ENCODE assay signal across 18 mouse cellular contexts in genomic region chr1:184958818-184959217, GRCm38 (mm10). TPM values are rescaled to one million over a fixed set of nuclear protein-coding genes. Genes with fewer than 3 reads are reported as not detected.
DNase-seq lines count a peak whose midpoint lies in the region; ATAC-seq and TF ChIP-seq lines count a peak whose summit lies in the region.
"Had no signal": no experiment of that assay in that cellular context is flagged by ENCODE, and none has a peak within 500 bp of the region (broad histone marks: within the 10 kb centered on the region; RNA-seq: fewer than 3 reads in every experiment).

No protein-coding gene starts in this region.

- H3K27ac ChIP-seq in heart, embryonic 13.5 days (replicated peaks): 0 out of 2 replicates have a peak overlapping the region, but pooled peaks have one; percentile 10
- H3K27ac ChIP-seq in lung, embryonic 14.5 days (ENCODE audit: low read depth): no peak overlapping the region
- H3K27ac ChIP-seq in intestine, embryonic 14.5 days (ENCODE audit: low read depth): peak overlapping the region; percentile 80
- H3K27ac ChIP-seq in kidney, adult 2 months (ENCODE audit: insufficient read depth, low read depth, low read length): no peak overlapping the region
- H3K27ac ChIP-seq: embryonic facial prominence, embryonic 15.5 days; kidney, embryonic 15.5 days; limb, embryonic 10.5 days; liver, embryonic 14.5 days had no signal

- peaks cover 26% of the 10 kb centered on the region for H3K4me1 ChIP-seq in heart, embryonic 13.5 days
- no peaks in the 10 kb centered on the region for H3K4me1 ChIP-seq in lung, embryonic 14.5 days (ENCODE audit: insufficient read depth)
- H3K4me1 ChIP-seq in lung, adult 2 months (ENCODE audit: control insufficient read depth, insufficient read depth, low read length): no peaks in the 10 kb centered on the region
- H3K4me1 ChIP-seq in intestine, embryonic 14.5 days (replicated peaks; ENCODE audit: control insufficient read depth, insufficient read depth, low read length): peaks cover 16% of the 10 kb centered on the region; the same call in 1 of the 2 replicates
- H3K4me1 ChIP-seq in kidney, adult 2 months (ENCODE audit: control insufficient read depth, insufficient read depth, low read length): no peaks in the 10 kb centered on the region
- H3K4me1 ChIP-seq: kidney, embryonic 15.5 days; limb, embryonic 10.5 days had no signal

- 64% methylated on average over 9 of the region's 9 CpGs for WGBS in heart, embryonic 13.5 days
- WGBS in lung, embryonic 14.5 days: 47% methylated on average over 9 of the region's 9 CpGs
- 66% methylated on average over 9 of the region's 9 CpGs for WGBS in lung, adult 2 months
- WGBS in intestine, embryonic 14.5 days: 30% methylated on average over 9 of the region's 9 CpGs
- WGBS in kidney, adult 2 months: 79% methylated on average over 9 of the region's 9 CpGs

- no peak for DNase-seq in heart, postnatal 36 days
- peak; percentile 44 for DNase-seq in lung, embryonic 14.5 days
- no peak for DNase-seq in lung, adult 2 months
- DNase-seq in brain, embryonic 14.5 days (ENCODE audit: low read depth): peak; percentile 29
- DNase-seq in intestine, embryonic 14.5 days (ENCODE audit: low spot score): peak; percentile 67
- no peak for DNase-seq in left cerebral cortex, adult 18-20 months (ENCODE audit: low spot score in 2 of 2)
- DNase-seq in kidney, adult 2 months: no peak
- DNase-seq: adrenal gland, adult 2 months; cerebellum, postnatal 36 days; heart, postnatal 10 days; thymus, adult 2 months had no signal

- peak overlapping the region; percentile 37 for H3K9ac ChIP-seq in heart, embryonic 13.5 days
- H3K9ac ChIP-seq in lung, embryonic 14.5 days: no peak overlapping the region
- peak overlapping the region; percentile 29 for H3K9ac ChIP-seq in intestine, embryonic 14.5 days (ENCODE audit: low read length)
- H3K9ac ChIP-seq: embryonic facial prominence, embryonic 15.5 days; kidney, embryonic 15.5 days; liver, embryonic 14.5 days had no signal

- peaks cover 4% of the 10 kb centered on the region; the same call in 1 of the 2 replicates for H3K9me3 ChIP-seq in heart, embryonic 13.5 days
- H3K9me3 ChIP-seq in lung, embryonic 14.5 days (ENCODE audit: low read depth, low read length): no peaks in the 10 kb centered on the region
- peaks cover 9% of the 10 kb centered on the region; the same call in 1 of the 2 replicates for H3K9me3 ChIP-seq in intestine, embryonic 14.5 days (ENCODE audit: control insufficient read depth, low read length)
- H3K9me3 ChIP-seq: kidney, embryonic 15.5 days; limb, embryonic 10.5 days had no signal

- no peak for ATAC-seq in heart, embryonic 13.5 days (ENCODE audit: extremely low read depth, insufficient number of reproducible peaks, low FRiP score, low TSS enrichment)
- ATAC-seq in lung, embryonic 14.5 days (ENCODE audit: insufficient read depth): peak; percentile 38; the same call in 1 of the 2 replicates
- ATAC-seq in intestine, embryonic 14.5 days (replicated peaks; ENCODE audit: low FRiP score, low TSS enrichment, low read depth): peak; percentile 66; the same call in 1 of the 2 replicates

- H3K4me3 ChIP-seq in heart, embryonic 13.5 days: 0 out of 2 replicates have a peak overlapping the region, but pooled peaks have one; percentile 16
- no peak overlapping the region for H3K4me3 ChIP-seq in lung, embryonic 14.5 days (ENCODE audit: low read depth, low read length)
- H3K4me3 ChIP-seq in lung, adult 2 months (replicated peaks; ENCODE audit: extremely low read depth, low read depth, low read length): no peak overlapping the region
- peak overlapping the region; percentile 8 for H3K4me3 ChIP-seq in intestine, embryonic 14.5 days (ENCODE audit: low read depth, low read length)
- H3K4me3 ChIP-seq in kidney, adult 2 months (ENCODE audit: insufficient read depth, low read depth, low read length): no peak overlapping the region
- H3K4me3 ChIP-seq: embryonic facial prominence, embryonic 15.5 days; kidney, embryonic 15.5 days; limb, embryonic 10.5 days; megakaryocyte, embryonic 14.5 days; myocyte had no signal

- peaks cover 2% of the 10 kb centered on the region; the same call in 1 of the 2 replicates for H3K36me3 ChIP-seq in heart, embryonic 13.5 days
- H3K36me3 ChIP-seq in lung, embryonic 14.5 days (ENCODE audit: insufficient read depth): no peaks in the 10 kb centered on the region
- H3K36me3 ChIP-seq in intestine, embryonic 14.5 days (ENCODE audit: control insufficient read depth, insufficient read depth, low read length): no peaks in the 10 kb centered on the region
- no peaks in the 10 kb centered on the region for H3K36me3 ChIP-seq in kidney, adult 2 months (ENCODE audit: control insufficient read depth, insufficient read depth, low read length)
- H3K36me3 ChIP-seq: kidney, embryonic 15.5 days had no signal

- no peak for TF ChIP-seq POLR2A in lung, adult 2 months (IDR thresholded peaks at IDR 0.05; ENCODE audit: borderline replicate concordance, extremely low read depth, low read depth, low read length)
- no peak for TF ChIP-seq POLR2A in brain, embryonic 14.5 days (IDR thresholded peaks at IDR 0.05; ENCODE audit: borderline replicate concordance, extremely low read depth, insufficient read depth, insufficient read length, poor library complexity, severe bottlenecking)
- no peak for TF ChIP-seq POLR2A in kidney, adult 2 months (IDR thresholded peaks at IDR 0.05; ENCODE audit: low read depth, low read length)

- TF ChIP-seq CTCF in lung, embryonic 14.5 days (IDR thresholded peaks at IDR 0.05; ENCODE audit: low read depth): no peak
- TF ChIP-seq CTCF in lung, adult 2 months (IDR thresholded peaks at IDR 0.05; ENCODE audit: insufficient read depth, low read length): no peak
- no peak for TF ChIP-seq CTCF in brain, embryonic 14.5 days (IDR thresholded peaks at IDR 0.05; ENCODE audit: borderline replicate concordance, extremely low read depth, insufficient read depth, insufficient read length)
- no peak for TF ChIP-seq CTCF in kidney, adult 2 months (conservative IDR thresholded peaks at IDR 0.05; ENCODE audit: insufficient read depth, insufficient read length, low read depth, low read length)

- intact Hi-C loops in heart, postnatal 36 days (cut with DNase I): no loop called here

- no peaks in the 10 kb centered on the region for H3K27me3 ChIP-seq in heart, embryonic 13.5 days (replicated peaks)
- H3K27me3 ChIP-seq in lung, embryonic 14.5 days (ENCODE audit: insufficient read depth, low read length): no peaks in the 10 kb centered on the region
- no peaks in the 10 kb centered on the region for H3K27me3 ChIP-seq in intestine, embryonic 14.5 days (replicated peaks; ENCODE audit: control insufficient read depth, insufficient read depth, low read length)
- H3K27me3 ChIP-seq in kidney, adult 2 months (replicated peaks; ENCODE audit: control insufficient read depth, insufficient read depth, low read length): no peaks in the 10 kb centered on the region
- H3K27me3 ChIP-seq: embryonic facial prominence, embryonic 15.5 days; kidney, embryonic 15.5 days had no signal

- peak overlapping the region; percentile 52 for H3K4me2 ChIP-seq in heart, embryonic 13.5 days
- peak overlapping the region; percentile 43 for H3K4me2 ChIP-seq in lung, embryonic 14.5 days
- peak overlapping the region; percentile 45 for H3K4me2 ChIP-seq in intestine, embryonic 14.5 days (ENCODE audit: low read length)
- H3K4me2 ChIP-seq: embryonic facial prominence, embryonic 15.5 days; kidney, embryonic 15.5 days had no signal

RNA-seq across cellular contexts. Expression of gene Mark1, which starts 40.6 kb away (rescaled TPM):
- polyA plus RNA-seq in heart, embryonic 13.5 days (2015; fragmentation: Nextera tagmentation; extraction: Ambion mirVana): 1.5 and 1.9 TPM in 2 replicates
- total RNA-seq in heart, postnatal 36 days (2021): 1 to 10 TPM; 7.2 to 8.4 TPM
- 2.5 and 3.0 TPM in 2 replicates for polyA plus RNA-seq in lung, embryonic 14.5 days (2014; fragmentation: Nextera tagmentation; extraction: Ambion mirVana)
- 2.7 and 3.7 TPM in 2 replicates for polyA plus RNA-seq in lung, adult 2 months (2012; rRNA removed)
- polyA plus RNA-seq in brain, embryonic 14.5 days (2012; rRNA removed): 37.7 and 63.8 TPM in 2 replicates
- polyA plus RNA-seq in intestine, embryonic 14.5 days (2014; fragmentation: Nextera tagmentation; extraction: Ambion mirVana): 2.6 and 3.3 TPM in 2 replicates
- 10 to 100 TPM; 80.9 to 92.4 TPM for total RNA-seq in left cerebral cortex, adult 18-20 months (2021)
- polyA plus RNA-seq in kidney, adult 2 months (2012; rRNA removed): 2.2 and 2.6 TPM in 2 replicates
- polyA plus RNA-seq: myocyte had no signal

Comparison
In these comparisons a context has a peak if more than half of its experiments do, and no peak if none do; other contexts are left out.
1. DNase-seq: peak in lung, embryonic 14.5 days (single experiment), brain, embryonic 14.5 days (single experiment) and intestine, embryonic 14.5 days (single experiment); none in heart, postnatal 36 days (0 of 2), lung, adult 2 months (single experiment), left cerebral cortex, adult 18-20 months (0 of 2) and kidney, adult 2 months (single experiment).
2. H3K27ac ChIP-seq: peak in heart, embryonic 13.5 days (single experiment) and intestine, embryonic 14.5 days (single experiment); none in lung, embryonic 14.5 days (single experiment) and kidney, adult 2 months (single experiment).
3. H3K4me3 ChIP-seq: peak in heart, embryonic 13.5 days (single experiment) and intestine, embryonic 14.5 days (single experiment); none in lung, embryonic 14.5 days (single experiment), lung, adult 2 months (single experiment) and kidney, adult 2 months (single experiment).
4. Peak in every context shown above with its lines, with median percentiles within 50 percentile points of each other: H3K4me2 ChIP-seq.